Mouse (Mus musculus): ENCODE results near the gene Mcm6. TPM values are rescaled to one million over a fixed set of nuclear protein-coding genes. Genes with fewer than 3 reads are reported as not detected.
"Not testable (repeated sequence)": the region's sequence is repeated elsewhere in the genome, so short reads cannot be mapped to it uniquely, and the experiment has no call there.

Mcm6 gene
- polyA plus RNA-seq, 1 experiment from 2014 or later = 257 TPM

- Histone ChIP-seq H3K9ac (no peak overlapping the region), H3K4me1 (replicated peaks) (no peaks in the 10 kb centered on the region), H3K4me2 (replicated peaks) (no peak overlapping the region), H3K9me3 (no peaks in the 10 kb centered on the region), H3K4me3 (replicated peaks) (no peak overlapping the region), H3K36me3 (no peaks in the 10 kb centered on the region), H3K27me3 (replicated peaks) (no peaks in the 10 kb centered on the region), H3K27ac (no peak overlapping the region)
- 94% methylated on average over 2 of the region's 2 CpGs for WGBS
- no peak for ATAC-seq
Observed at GRCm38 (mm10) chr1:128324776-128325175, 34.7 kb downstream of the Mcm6 start.

DNA sequence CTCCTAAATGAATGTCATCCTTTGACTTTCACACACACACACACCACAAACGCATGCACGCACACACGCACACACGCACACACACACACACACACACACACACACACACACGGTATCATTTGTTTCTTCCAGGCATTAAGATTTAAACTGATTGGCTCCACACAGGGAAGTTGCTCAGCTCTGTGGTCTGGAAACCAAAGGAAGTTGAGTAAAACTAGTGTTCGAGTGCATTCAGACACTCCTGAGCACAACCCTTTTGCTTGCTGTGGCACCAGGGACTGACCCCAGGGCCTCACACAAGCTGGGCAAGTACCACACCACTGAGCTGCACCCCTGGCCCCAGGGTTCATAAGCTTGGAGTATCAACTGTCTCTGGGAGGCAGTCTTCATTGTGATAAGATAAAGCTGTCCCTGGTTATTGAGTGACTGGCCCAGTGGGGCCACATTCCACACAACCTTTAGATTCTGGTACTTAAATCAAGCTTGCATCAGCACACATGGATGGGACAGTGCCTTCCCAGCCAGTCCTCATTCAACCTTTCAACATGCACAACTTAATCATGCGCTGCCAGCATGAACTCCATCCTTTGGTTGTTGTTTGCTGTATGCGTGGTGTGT is 36.3 kb downstream of the Mcm6 start:
- Histone ChIP-seq H3K36me3 (no peaks in the 10 kb centered on the region), H3K4me2 (replicated peaks) (no peak overlapping the region), H3K9me3 (no peaks in the 10 kb centered on the region), H3K4me3 (replicated peaks) (no peak overlapping the region), H3K9ac (no peak overlapping the region), H3K4me1 (replicated peaks) (no peaks in the 10 kb centered on the region), H3K27ac (no peak overlapping the region), H3K27me3 (replicated peaks) (no peaks in the 10 kb centered on the region)
- 76% methylated on average over 8 of the region's 8 CpGs for WGBS
- ATAC-seq = peak; percentile 91

- H3K4me3 ChIP-seq (replicated peaks); H3K9me3 ChIP-seq; H3K4me2 ChIP-seq (replicated peaks): not testable (repeated sequence)
Observed at GRCm38 (mm10) chr1:128319266-128319665, 40.2 kb downstream of the Mcm6 start.

DNA sequence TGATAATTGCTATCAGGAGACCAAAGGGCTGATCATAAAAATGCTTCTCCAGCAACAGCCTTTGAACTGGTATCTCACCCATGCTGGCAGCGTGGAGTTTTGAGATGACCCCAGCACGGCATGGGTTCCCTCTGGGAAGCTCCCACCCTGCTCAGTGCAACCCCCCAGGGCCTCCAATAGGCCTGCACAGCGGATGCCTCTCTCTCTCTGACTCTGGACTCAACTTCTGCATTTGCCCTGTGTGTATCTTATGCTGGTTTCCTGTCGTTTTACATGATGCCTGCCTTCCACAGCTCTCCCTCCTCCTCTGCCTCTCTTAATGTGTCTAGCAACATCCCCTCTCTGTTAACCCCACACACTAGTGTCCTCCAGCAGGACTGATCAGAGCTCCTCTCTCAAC is 44.8 kb downstream of the Mcm6 start:
- Histone ChIP-seq H3K9ac (no peak overlapping the region), H3K4me3 (replicated peaks) (no peak overlapping the region), H3K36me3 (no peaks in the 10 kb centered on the region), H3K4me2 (replicated peaks) (no peak overlapping the region), H3K27ac (no peak overlapping the region), H3K4me1 (replicated peaks) (no peaks in the 10 kb centered on the region), H3K27me3 (replicated peaks) (no peaks in the 10 kb centered on the region), H3K9me3 (no peaks in the 10 kb centered on the region)
- WGBS = 46% methylated on average over 4 of the region's 4 CpGs
- peak; percentile 70; the same call in 1 of the 2 replicates for ATAC-seq

More at GRCm38 (mm10) chr1:128319266-128319665, 40.2 kb downstream of the Mcm6 start:
- H3K27ac ChIP-seq; ATAC-seq; H3K27me3 ChIP-seq (replicated peaks); H3K36me3 ChIP-seq; H3K9ac ChIP-seq; H3K4me1 ChIP-seq (replicated peaks): not testable (repeated sequence)
- 87% methylated on average over 6 of the region's 6 CpGs for whole genome bisulfite sequencing

DNA sequence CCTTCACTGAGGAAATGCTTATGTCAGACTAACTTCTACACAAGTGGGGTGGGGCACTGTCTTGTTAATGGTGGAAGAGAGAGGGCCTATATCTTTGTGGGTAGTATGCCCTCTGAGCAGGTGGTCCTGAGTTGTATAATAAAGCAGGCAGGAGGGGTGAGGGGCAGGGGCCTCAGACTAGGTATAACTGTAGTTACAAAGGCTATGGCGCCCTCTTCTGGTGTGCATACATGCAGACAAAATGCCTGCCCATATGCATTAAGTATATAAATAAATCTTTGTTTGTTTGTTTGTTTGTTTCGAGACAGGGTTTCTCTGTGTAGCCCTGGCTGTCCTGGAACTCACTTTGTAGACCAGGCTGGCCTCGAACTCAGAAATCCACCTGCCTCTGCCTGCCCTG is 50.4 kb downstream of the Mcm6 start:
- no peak overlapping the region for H3K27ac ChIP-seq
- WGBS = 83% methylated on average over 3 of the region's 3 CpGs
- no peak overlapping the region for H3K4me2 ChIP-seq (replicated peaks)
- no peaks in the 10 kb centered on the region for H3K4me1 ChIP-seq (replicated peaks)
- H3K9ac ChIP-seq = no peak overlapping the region
- H3K9me3 ChIP-seq = no peaks in the 10 kb centered on the region
- H3K36me3 ChIP-seq = no peaks in the 10 kb centered on the region
- no peak overlapping the region for H3K4me3 ChIP-seq (replicated peaks)
- H3K27me3 ChIP-seq (replicated peaks) = no peaks in the 10 kb centered on the region
- ATAC-seq = no peak

DNA sequence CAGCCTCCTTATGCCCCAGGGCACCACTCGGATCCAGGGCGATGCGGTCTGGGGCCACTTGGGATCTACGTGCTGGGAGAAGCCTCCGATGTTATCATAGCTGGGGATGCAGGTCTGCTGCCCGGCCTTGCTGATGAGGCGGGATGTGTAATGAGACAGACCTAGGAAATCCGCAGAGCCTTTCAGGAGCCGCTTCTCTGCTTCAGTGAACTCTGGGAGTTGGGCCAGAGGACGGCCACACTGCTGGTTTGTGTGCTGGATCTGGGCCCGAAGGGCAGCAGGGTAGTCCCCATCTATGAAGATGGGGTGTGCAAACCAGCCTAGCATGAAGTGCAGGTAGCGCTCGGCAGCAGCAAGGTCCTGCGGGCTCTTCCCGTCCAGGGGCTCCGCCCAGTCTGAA is 55.6 kb downstream of the Mcm6 start:
- Histone ChIP-seq H3K27ac (no peak overlapping the region), H3K9ac (no peak overlapping the region), H3K4me1 (replicated peaks) (no peaks in the 10 kb centered on the region), H3K27me3 (replicated peaks) (no peaks in the 10 kb centered on the region), H3K4me3 (replicated peaks) (no peak overlapping the region), H3K36me3 (no peaks in the 10 kb centered on the region), H3K4me2 (replicated peaks) (no peak overlapping the region), H3K9me3 (no peaks in the 10 kb centered on the region)
- WGBS = 95% methylated on average over 16 of the region's 16 CpGs
- ATAC-seq = no peak

DNA sequence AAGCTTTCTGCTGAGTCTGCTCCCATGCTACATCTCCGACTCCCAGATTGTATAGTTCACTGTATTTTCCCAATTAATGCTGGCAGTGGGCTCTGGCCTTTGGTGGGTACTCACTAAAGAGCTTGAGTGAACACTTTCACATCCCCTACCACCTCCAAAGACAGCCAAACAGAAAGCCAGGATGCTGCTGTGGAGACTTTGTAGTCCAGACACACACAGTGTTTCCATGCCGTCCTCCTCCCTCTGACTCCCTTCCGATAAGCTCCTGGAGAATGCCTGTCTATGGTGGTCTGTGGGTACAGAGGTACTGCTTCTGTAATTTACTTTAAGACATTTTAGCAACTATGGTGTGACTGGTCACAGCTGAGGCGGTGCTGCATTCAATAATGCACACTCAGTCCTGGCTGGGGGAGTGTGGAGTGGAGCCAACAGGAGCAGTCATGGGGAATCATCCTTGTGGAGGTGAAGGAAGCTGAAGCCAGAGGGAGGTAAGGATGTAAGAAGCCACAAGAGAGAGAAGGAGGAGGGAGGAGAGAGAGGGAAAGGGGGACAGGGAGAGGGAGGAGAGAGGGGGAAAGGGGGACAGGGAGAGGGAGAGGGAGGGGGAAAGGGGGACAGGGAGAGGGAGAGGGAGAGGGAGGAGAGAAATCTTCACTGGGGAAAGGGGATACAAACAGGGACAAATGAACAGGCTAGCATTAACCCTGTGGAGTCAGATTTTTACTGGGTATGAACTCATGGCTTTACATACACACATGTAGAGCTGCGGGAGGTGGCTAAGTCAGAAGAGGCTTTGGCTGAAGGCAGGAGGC is 63.5 kb downstream of the Mcm6 start:
- WGBS = 72% methylated on average over 5 of the region's 5 CpGs
- ATAC-seq = no peak
- no peak overlapping the region for H3K27ac ChIP-seq
- no peak overlapping the region for H3K4me3 ChIP-seq (replicated peaks)
- no peak overlapping the region for H3K4me2 ChIP-seq (replicated peaks)
- H3K27me3 ChIP-seq (replicated peaks) = no peaks in the 10 kb centered on the region
- H3K36me3 ChIP-seq = no peaks in the 10 kb centered on the region
- H3K9me3 ChIP-seq = no peaks in the 10 kb centered on the region
- no peak overlapping the region for H3K9ac ChIP-seq
- no peaks in the 10 kb centered on the region for H3K4me1 ChIP-seq (replicated peaks)

DNA sequence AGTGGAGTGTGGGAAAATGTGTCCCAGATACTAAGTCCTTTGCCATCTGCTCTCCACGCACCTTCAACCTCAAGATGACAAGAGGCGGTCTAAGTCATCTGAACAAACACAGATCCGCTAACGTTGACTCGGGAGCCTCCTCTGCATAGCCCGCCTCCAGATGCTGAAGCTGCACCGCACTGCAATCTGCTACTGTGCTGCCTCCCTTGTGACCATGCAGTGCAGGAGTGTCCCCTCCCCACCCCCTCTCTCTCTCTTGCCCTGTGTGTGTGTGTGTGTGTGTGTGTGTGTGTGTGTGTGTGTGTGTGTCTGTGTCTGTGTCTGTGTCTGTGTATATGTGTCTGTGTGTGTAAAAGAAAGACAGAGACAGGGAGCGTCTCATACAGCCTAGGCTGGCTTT is 64.2 kb downstream of the Mcm6 start:
- Histone ChIP-seq H3K9me3 (no peaks in the 10 kb centered on the region), H3K27me3 (replicated peaks) (no peaks in the 10 kb centered on the region), H3K4me1 (replicated peaks) (no peaks in the 10 kb centered on the region), H3K27ac (no peak overlapping the region), H3K4me3 (replicated peaks) (no peak overlapping the region), H3K36me3 (no peaks in the 10 kb centered on the region), H3K9ac (no peak overlapping the region), H3K4me2 (replicated peaks) (no peak overlapping the region)
- ATAC-seq = no peak
- WGBS = 70% methylated on average over 8 of the region's 8 CpGs

GRCm38 (mm10) chr1:128293524-128293923 is 65.9 kb downstream of the Mcm6 start:
- Histone ChIP-seq H3K9ac (no peak overlapping the region), H3K9me3 (no peaks in the 10 kb centered on the region), H3K36me3 (no peaks in the 10 kb centered on the region), H3K27me3 (replicated peaks) (no peaks in the 10 kb centered on the region), H3K4me1 (replicated peaks) (no peaks in the 10 kb centered on the region), H3K4me2 (replicated peaks) (no peak overlapping the region), H3K4me3 (replicated peaks) (no peak overlapping the region), H3K27ac (no peak overlapping the region)
- WGBS = 84% methylated on average over 12 of the region's 12 CpGs
- no peak for ATAC-seq

DNA sequence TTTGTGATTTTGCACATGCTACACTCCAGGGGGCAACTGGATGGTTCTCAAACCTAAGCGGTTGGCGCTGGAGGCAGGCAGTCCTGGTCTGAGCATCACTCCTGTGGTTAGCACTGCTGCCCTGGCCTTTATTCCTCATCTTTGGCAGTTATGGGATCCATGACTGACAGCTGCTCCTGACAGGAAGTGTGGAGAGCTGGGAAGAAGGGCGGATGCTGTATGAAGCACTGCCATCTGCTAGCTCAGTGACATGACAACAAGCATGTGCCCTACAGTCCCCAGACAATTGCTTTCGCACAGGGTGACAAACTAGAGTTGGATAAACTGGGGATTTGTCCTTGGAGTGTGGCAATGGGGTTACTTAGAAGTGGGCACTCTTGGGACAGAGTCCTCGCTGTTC is 69.2 kb downstream of the Mcm6 start:
- no peaks in the 10 kb centered on the region for H3K36me3 ChIP-seq
- no peak overlapping the region for H3K27ac ChIP-seq
- no peak overlapping the region for H3K9ac ChIP-seq
- WGBS = 86% methylated on average over 5 of the region's 5 CpGs
- H3K9me3 ChIP-seq = no peaks in the 10 kb centered on the region
- H3K4me1 ChIP-seq (replicated peaks) = no peaks in the 10 kb centered on the region
- H3K27me3 ChIP-seq (replicated peaks) = no peaks in the 10 kb centered on the region
- H3K4me3 ChIP-seq (replicated peaks) = no peak overlapping the region
- H3K4me2 ChIP-seq (replicated peaks) = no peak overlapping the region
- no peak for ATAC-seq

DNA sequence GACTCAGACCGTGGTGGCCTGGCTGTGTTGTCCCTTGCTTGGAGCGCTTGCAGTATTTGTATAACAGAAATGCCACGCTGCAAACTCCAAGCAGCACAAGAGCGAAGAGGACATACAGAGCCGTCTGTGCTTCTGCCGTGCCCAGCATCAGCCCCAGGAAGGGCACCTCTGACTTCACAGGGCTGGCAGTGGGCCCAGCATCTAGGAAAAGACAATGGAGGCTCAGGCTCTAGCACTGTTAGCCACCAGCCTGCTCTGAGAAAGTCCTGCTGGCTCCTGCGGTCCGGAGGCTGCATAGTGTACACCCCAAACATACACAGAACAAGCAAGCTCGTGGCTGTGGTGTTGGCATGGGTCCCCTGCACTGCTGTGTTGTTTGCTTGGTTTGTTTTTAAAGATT is 74.3 kb downstream of the Mcm6 start:
- no peak for ATAC-seq
- Histone ChIP-seq H3K4me3 (replicated peaks) (no peak overlapping the region), H3K36me3 (no peaks in the 10 kb centered on the region), H3K27ac (no peak overlapping the region), H3K4me1 (replicated peaks) (no peaks in the 10 kb centered on the region), H3K4me2 (replicated peaks) (no peak overlapping the region), H3K9me3 (no peaks in the 10 kb centered on the region), H3K27me3 (replicated peaks) (no peaks in the 10 kb centered on the region), H3K9ac (no peak overlapping the region)
- 86% methylated on average over 9 of the region's 9 CpGs for WGBS

GRCm38 (mm10) chr1:128284157-128284690 is 75.2 kb downstream of the Mcm6 start:
- Histone ChIP-seq H3K9ac (no peak overlapping the region), H3K4me3 (replicated peaks) (no peak overlapping the region), H3K4me1 (replicated peaks) (no peaks in the 10 kb centered on the region), H3K27ac (no peak overlapping the region), H3K9me3 (no peaks in the 10 kb centered on the region), H3K36me3 (0 out of 2 replicates have a peak, but pooled peaks cover 6% of the 10 kb centered on the region), H3K4me2 (replicated peaks) (no peak overlapping the region), H3K27me3 (replicated peaks) (no peaks in the 10 kb centered on the region)
- ATAC-seq = no peak
- WGBS = 77% methylated on average over 8 of the region's 8 CpGs

DNA sequence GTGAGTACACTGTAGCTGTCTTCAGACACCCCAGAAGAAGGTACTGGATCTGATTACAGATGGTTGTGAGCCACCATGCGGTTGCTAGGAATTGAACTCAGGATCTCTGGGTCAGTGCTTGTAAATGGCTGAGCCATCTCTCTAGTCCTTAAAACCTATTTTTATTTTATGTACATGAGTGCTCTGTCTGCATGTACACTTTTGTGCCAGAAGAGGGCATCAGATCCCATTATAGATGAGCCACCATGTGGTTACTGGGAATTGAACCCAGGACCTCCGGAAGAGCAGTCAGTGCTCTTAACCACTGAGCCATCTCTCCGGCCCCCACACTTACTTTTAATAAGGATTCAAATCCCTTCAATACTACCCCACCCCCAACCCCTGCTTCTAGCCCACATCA is 76.5 kb downstream of the Mcm6 start:
- no peaks in the 10 kb centered on the region for H3K4me1 ChIP-seq (replicated peaks)
- no peak overlapping the region for H3K9ac ChIP-seq
- H3K27ac ChIP-seq = no peak overlapping the region
- no peak for ATAC-seq
- H3K36me3 ChIP-seq = 0 out of 2 replicates have a peak, but pooled peaks cover 6% of the 10 kb centered on the region
- no peak overlapping the region for H3K4me2 ChIP-seq (replicated peaks)
- no peaks in the 10 kb centered on the region for H3K27me3 ChIP-seq (replicated peaks)
- H3K4me3 ChIP-seq (replicated peaks) = no peak overlapping the region
- no peaks in the 10 kb centered on the region for H3K9me3 ChIP-seq
- 94% methylated on average over 3 of the region's 3 CpGs for WGBS

Measured in intestine, embryonic 15.5 days (tissue).